Mouse (Mus musculus) cerebellum, adult 11-12 months (tissue): ENCODE measurements around the gene Gad1.

Source experiments
- DNase-seq: peaks from one replicate; pipeline ENCODE4 v3.0.0; 2022

The Gad1 gene

DNA sequence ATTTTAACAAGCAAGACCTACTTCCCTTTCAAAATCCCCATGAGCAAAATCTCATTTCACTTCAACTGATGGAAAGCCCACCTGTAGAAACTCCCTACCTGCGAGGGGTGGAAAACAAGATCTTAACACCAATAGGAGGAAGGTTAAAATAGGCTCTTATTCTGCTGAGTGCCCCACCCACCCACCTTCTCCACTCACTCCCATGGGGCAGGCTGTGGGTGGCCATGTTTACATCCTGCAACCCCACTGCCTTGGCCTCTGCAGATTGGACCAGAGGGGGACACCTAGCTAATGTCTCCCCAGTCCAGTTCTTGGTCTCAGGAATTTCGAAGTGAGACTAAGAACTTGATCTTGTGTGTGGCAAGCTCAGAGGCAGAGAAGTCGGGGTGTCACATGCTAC lies 77.0 kb downstream of the Gad1 start:
- DNase-seq: no peak

DNA sequence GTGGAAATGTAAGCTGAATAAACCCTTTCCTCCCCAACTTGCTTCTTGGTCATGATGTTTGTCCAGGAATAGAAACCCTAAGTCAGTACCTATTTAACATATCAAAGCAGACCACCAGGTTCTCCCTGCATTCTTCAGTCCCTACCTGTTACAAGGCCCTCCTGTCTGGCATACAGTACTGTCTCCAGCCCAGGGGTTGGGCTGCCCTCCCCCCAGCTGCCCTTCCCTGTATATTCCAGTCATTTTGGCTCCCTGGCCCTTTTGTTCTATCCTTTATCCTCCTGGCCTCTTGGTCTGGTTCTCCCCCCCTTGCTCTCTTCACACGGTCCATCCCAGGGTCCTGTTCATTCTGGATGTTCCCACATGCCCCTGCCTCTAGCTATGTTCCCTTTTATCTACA lies 78.4 kb downstream of the Gad1 start:
- DNase-seq: no peak

DNA sequence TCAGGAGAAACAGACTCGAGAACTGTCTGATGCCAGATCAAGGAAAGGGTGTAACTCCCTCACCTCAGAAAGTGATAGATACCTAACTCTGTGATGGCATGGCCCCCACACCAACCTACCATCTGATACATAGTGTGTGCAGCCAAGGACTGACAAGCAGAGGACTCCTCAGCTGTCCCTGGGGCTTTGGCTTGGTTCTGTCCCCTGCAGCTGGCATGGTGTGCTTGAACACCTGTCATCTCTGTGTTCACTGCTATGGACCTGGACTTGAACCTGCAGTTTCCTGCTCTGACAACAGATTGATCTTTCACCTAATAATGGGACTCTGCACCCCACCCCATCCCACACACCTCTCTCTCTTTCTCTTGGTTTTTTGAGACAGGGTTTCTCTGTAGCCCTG lies 79.5 kb downstream of the Gad1 start:
- no peak for DNase-seq

DNA sequence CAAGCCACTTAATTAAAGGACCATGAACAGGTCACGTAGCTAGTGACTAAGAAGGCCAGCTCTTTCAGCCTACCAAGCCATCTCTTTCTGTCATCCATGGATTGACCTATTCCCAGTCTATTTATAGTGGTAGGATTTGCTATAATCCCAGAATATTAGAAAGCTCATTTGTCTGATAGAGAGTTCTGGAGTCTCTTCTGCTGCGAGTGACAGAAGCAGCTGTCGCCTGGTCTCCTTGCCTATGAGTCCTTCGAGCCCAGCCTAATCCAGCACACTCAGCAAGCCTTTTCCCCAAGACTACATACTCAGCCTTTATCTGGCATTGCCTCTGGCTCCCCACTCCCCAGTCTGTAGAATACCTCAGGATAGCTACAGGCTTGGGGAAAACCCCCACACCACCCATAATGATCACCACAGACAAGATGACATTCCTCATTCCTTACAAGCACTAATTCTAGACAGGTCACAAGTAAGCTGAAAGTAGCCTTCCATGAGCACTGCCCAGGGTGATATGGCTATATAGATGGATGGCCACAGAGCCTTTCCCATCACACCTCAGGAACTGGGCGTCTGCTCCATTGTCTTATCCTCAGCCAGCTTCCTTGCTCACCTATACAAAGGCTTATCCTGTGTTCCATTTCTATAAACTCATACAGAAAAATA lies 81.3 kb downstream of the Gad1 start:
- no peak for DNase-seq

DNA sequence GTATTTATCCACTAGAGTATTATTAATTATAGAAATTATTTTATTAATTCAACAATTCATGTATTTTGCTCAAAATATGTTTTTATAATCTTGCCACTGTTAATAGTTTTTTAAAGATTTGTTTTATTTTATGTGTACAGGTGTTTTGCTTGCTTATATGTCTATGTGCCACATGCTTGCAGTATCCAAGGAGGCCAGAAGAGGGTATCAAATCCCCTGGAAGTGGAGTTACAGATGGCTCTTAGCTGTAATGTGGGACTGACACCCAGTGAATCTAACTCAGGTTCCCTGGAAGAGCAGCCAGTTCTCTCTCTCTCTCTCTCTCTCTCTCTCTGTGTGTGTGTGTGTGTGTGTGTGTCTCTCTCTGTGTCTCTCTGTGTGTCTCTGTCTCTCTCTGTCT lies 88.1 kb downstream of the Gad1 start:
- DNase-seq: no peak

DNA sequence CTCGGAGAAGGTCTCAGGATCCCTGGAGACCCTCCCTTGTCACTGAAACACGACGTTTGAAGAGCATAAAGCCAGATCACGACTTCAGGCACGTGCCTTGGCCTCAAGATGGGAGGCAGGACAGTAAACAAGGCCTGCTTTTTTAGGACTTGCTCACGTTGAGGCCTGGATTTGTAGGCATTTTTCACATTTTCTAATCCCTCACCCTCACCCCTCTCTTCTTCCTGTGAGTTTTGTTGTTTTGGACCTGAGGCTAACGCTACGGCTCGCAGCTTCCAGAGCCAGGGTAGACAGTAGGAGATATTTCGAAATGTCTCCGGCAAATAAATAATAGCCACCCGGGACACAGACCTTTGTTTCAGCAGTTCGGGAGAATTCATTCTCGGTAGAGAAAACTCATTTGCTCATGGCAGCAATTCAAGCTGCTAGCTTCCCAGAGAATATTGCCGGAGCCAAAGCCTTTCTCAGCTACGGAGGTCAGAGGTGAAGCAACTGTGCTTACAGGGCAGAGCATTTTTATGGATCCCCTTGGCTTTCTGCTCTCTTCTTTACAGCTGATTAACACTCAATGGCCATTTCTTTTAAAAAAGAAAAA lies 90.2 kb downstream of the Gad1 start:
- no peak for DNase-seq

DNA sequence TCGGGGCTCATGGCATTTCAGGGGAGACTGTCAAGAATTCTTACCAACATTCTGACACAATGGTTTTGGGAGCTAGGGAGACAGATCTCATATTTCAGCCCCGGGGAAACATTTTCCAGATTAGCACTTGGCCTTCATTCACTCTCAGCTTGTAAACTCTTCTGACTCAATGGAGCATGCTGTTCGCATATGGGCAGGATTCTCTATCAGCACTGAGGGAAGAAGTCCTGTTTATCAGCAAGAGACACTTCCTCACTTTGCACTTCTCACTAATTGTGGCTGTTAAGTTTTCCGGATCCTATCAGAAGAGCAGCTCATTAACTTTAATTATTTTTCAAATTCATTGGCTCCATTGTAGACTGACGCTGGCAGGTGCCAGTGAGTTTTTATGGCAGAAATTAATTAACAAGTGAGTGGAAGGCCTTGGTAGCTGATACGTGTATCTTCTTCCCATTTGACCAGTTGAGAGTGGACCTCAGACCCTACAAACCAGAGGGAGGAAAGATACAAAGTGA lies 92.5 kb downstream of the Gad1 start:
- no peak for DNase-seq

DNA sequence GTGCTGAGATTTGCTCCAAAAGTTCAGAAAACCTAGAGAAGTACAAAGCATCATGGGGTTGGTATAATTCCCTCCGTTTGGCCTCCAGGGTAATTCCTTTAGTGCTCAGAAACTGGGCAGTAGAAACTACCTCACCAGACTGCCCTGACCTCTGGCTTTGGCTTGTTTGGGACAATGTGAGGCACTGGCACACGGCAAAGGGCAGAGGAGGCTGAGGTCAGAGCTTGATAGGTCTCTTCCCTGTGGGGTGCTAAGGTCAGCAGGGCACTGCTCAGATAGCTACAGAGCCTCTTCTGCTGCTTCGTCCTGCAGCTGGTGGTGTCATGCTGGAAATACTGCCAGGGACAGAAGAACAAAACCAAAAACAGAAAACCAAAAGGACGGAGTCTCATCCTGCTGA lies 94.8 kb downstream of the Gad1 start:
- no peak for DNase-seq

DNA sequence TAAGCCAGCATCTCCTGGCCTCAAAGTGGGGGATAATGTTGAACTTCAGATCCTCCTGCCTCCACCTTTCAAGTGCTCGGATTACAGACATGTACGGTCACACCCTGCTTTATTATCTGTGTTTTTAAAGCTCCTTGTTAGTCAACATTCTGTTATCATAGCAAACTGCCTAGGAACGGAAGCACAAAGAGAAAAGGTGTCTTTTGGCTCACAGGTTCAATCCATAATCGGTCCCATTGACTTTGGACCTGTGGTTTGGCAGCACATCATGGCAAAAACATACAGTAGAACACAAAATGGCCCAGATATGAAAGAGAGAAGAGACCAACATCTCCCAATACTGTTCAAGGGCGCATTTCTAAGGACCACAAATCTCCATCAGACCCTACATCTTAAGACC lies 95.4 kb downstream of the Gad1 start:
- no peak for DNase-seq

DNA sequence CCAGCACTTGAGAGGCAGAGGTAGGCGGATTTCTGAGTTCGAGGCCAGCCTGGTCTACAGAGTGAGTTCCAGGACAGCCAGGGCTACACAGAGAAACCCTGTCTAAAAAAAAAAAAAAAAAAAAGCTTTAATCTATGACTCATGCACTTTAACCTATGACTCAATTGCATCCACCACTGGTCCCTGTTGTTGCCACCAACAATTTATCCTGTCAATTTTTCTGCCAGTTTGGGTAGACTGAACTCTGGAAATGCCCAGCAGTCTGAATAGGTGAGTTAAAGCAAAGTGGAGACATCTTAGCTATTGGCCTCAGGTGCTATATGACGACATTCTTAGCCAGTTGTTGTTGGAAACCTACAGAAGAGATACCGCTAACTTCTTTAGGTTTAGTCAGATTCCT lies 96.6 kb downstream of the Gad1 start:
- DNase-seq: no peak
